Mouse (Mus musculus) myocyte (in vitro differentiated cells): ENCODE data around the gene Cox10. TPM values are rescaled to one million over a fixed set of nuclear protein-coding genes. Genes with fewer than 3 reads are reported as not detected.

Experiments used
- H3K27me3 ChIP-seq: one replicate; pipeline ENCODE4 v1.6.1; 2011; ENCODE audit not compliant: control insufficient read depth, insufficient read depth, insufficient read length
- H3K36me3 ChIP-seq: one replicate; pipeline ENCODE4 v1.6.1; 2011; ENCODE audit not compliant: control insufficient read depth, insufficient read depth
- H3K4me2 ChIP-seq: one replicate; pipeline ENCODE4 v1.6.1; 2011; ENCODE audit warnings: low read depth, control low read depth
- H3K4me3 ChIP-seq: one replicate; pipeline ENCODE4 v1.5.1; 2011; ENCODE audit warnings: mild to moderate bottlenecking, control low read depth, moderate library complexity
- H3K79me2 ChIP-seq: one replicate; pipeline ENCODE4 v1.6.1; 2011; ENCODE audit not compliant: control insufficient read depth, insufficient read depth
- H3ac ChIP-seq: one replicate; pipeline ENCODE4 v1.6.1; 2011; ENCODE audit not compliant: control insufficient read depth, insufficient read length
- CEBPB ChIP-seq: IDR thresholded peaks from 2 replicates; pipeline ENCODE4 v1.6.1; 2011; ENCODE audit warnings: mild to moderate bottlenecking, moderate library complexity; ENCODE audit not compliant: poor library complexity, insufficient read depth, severe bottlenecking
- E2F4 ChIP-seq: IDR thresholded peaks from one replicate; pipeline ENCODE4 v1.6.1; 2011; ENCODE audit warnings: mild to moderate bottlenecking, control low read depth, moderate library complexity; ENCODE audit not compliant: insufficient read depth
- MAX ChIP-seq: IDR thresholded peaks from one replicate; pipeline ENCODE4 v1.6.1; 2011; ENCODE audit warnings: low read depth, mild to moderate bottlenecking, control low read depth
- MYOD1 ChIP-seq, 3 experiments: IDR thresholded peaks; one replicate each; pipeline ENCODE4 v1.6.1; 2011; ENCODE audit warnings: control low read depth in 2 of 3, low read depth in 2 of 3, mild to moderate bottlenecking in 2 of 3, moderate library complexity in 1 of 3; ENCODE audit not compliant: insufficient read length in 2 of 3, control insufficient read depth in 1 of 3
- MYOG ChIP-seq, 3 experiments: IDR thresholded peaks; one replicate each; pipeline ENCODE4 v1.6.1; 2011; ENCODE audit warnings: control low read depth in 2 of 3, low read depth in 2 of 3, mild to moderate bottlenecking in 2 of 3; ENCODE audit not compliant: insufficient read length in 2 of 3, control insufficient read depth in 1 of 3, insufficient read depth in 1 of 3
- POLR2A ChIP-seq: IDR thresholded peaks from one replicate; pipeline ENCODE4 v1.6.1; 2011; ENCODE audit warnings: low read depth, mild to moderate bottlenecking, control low read depth, moderate library complexity; ENCODE audit not compliant: insufficient read length
- POLR2AphosphoS2 ChIP-seq: IDR thresholded peaks from one replicate; pipeline ENCODE4 v1.6.1; 2011; ENCODE audit warnings: low read depth, control low read depth; ENCODE audit not compliant: insufficient read length
- REST ChIP-seq: IDR thresholded peaks from one replicate; pipeline ENCODE4 v1.6.1; 2011; ENCODE audit warnings: mild to moderate bottlenecking, control low read depth, moderate library complexity; ENCODE audit not compliant: insufficient read depth, insufficient read length
- SRF ChIP-seq: IDR thresholded peaks from one replicate; pipeline ENCODE4 v1.6.1; 2011; ENCODE audit warnings: low read depth; ENCODE audit not compliant: control insufficient read depth, insufficient read length
- TCF12 ChIP-seq: IDR thresholded peaks from one replicate; pipeline ENCODE4 v1.6.1; 2011; ENCODE audit warnings: mild to moderate bottlenecking, control low read depth; ENCODE audit not compliant: poor library complexity, insufficient read depth, severe bottlenecking
- TCF3 ChIP-seq: IDR thresholded peaks from one replicate; pipeline ENCODE4 v1.6.1; 2011; ENCODE audit warnings: low read depth, control low read depth; ENCODE audit not compliant: insufficient read length
- USF1 ChIP-seq: IDR thresholded peaks from one replicate; pipeline ENCODE4 v1.6.1; 2011; ENCODE audit warnings: low read depth, mild to moderate bottlenecking, control low read depth, moderate library complexity
- polyA plus RNA-seq: library from polyadenylated mRNA; unstranded; fragments of >200 nt; fragmentation: generic; extraction: Trizol; gene quantifications from one replicate; pipeline ENCODE4 v1.2.1, GENCODE M21; 2012; ENCODE audit warnings: missing spikeins

Cox10 gene
- polyA plus RNA-seq, 1 experiment: 17.3 TPM

DNA sequence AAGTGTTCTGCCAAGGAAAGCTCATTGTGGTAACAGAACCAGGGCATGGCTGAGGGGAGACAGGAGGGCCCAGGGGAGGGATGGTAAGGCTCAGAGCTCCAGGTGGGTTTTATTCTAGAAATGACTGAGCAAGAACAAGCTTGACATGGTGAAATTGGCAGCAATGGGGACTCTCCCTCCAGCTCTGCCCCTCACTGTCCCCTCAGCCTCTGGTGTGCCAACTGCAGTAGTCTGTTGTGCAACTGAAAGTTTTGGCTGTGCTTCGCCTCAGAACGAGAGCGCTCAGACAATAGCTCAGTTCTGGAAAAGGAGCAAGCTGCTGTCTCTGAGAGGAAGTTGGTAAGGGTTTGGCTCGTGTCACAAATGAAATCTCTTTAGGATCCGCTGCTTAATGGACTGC, 113.8 kb downstream of the Cox10 start:
- Histone ChIP-seq H3K4me2 (no peak overlapping the region), H3K36me3 (no peaks in the 10 kb centered on the region), H3ac (no peak overlapping the region), H3K27me3 (no peaks in the 10 kb centered on the region), H3K4me3 (no peak overlapping the region), H3K79me2 (no peaks in the 10 kb centered on the region)
- TF ChIP-seq MYOD1 (IDR thresholded peaks at IDR 0.05; ENCODE audit: control insufficient read depth in 1 of 3, insufficient read length in 2 of 3, low read depth in 2 of 3) (no peak), E2F4 (no peak), USF1 (no peak), CEBPB (no peak), POLR2AphosphoS2 (no peak), SRF (no peak), POLR2A (no peak), TCF3 (no peak), REST (no peak), MAX (no peak)

DNA sequence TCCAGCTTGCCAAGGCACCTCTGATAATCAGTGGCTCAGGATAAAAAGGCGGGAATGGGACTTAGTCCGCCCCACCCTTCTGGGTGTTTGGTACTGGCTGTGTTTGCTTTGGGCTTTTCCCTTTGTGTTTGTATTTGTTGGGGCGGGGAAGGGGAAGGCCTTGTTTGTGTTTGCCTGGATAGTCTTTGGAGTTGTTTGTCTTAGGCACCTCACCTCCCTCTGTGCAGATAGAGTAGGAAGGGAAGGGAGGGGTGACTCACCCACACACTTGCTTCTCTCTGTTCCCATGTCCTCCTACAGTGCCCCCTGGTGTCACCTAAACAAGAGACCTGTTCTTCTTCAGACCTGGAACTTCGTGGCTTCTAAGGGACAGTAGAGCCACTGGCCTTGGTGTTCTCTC, 122.1 kb downstream of the Cox10 start:
- Histone ChIP-seq H3ac (no peak overlapping the region), H3K27me3 (no peaks in the 10 kb centered on the region), H3K79me2 (no peaks in the 10 kb centered on the region), H3K4me2 (no peak overlapping the region), H3K36me3 (no peaks in the 10 kb centered on the region), H3K4me3 (no peak overlapping the region)
- TF ChIP-seq E2F4: no peak
- no peak for TF ChIP-seq MAX
- TF ChIP-seq POLR2A: no peak
- TF ChIP-seq MYOD1 (IDR thresholded peaks at IDR 0.05; ENCODE audit: control insufficient read depth in 1 of 3, insufficient read length in 2 of 3, low read depth in 2 of 3): no peak
- no peak for TF ChIP-seq REST
- TF ChIP-seq MYOG (IDR thresholded peaks at IDR 0.05; ENCODE audit: control insufficient read depth in 1 of 3, insufficient read depth in 1 of 3, insufficient read length in 2 of 3, low read depth in 2 of 3): no peak
- TF ChIP-seq USF1: no peak
- no peak for TF ChIP-seq POLR2AphosphoS2
- TF ChIP-seq SRF: no peak
- TF ChIP-seq TCF12: no peak

DNA sequence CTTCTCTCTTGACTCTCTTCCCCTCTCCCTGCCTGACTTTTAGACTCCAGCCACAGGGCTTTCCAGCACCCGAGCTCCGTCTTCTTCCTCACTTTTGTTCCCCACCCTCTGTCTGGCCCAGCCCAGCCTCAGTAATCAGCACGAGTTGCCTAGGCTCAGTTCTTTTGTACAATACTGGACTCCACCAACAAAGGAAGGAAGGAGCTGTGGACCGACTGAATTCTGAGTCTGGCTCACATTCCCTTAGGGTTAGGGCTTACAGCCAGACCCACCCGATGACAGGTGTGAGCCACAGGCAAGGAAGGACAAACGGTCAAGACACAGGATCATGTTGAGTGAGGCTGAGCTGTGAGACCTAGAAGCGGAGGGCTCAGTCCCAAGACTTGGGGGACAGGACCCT, 122.5 kb downstream of the Cox10 start:
- TF ChIP-seq MYOD1 (IDR thresholded peaks at IDR 0.05; ENCODE audit: control insufficient read depth in 1 of 3, insufficient read length in 2 of 3, low read depth in 2 of 3) (peak in 2 of 3 experiments; percentile 25 to 73), MYOG (IDR thresholded peaks at IDR 0.05; ENCODE audit: control insufficient read depth in 1 of 3, insufficient read depth in 1 of 3, insufficient read length in 2 of 3, low read depth in 2 of 3) (peak in 1 of 3 experiments; percentile 73), MAX (no peak), POLR2A (no peak), CEBPB (no peak), USF1 (no peak)

DNA sequence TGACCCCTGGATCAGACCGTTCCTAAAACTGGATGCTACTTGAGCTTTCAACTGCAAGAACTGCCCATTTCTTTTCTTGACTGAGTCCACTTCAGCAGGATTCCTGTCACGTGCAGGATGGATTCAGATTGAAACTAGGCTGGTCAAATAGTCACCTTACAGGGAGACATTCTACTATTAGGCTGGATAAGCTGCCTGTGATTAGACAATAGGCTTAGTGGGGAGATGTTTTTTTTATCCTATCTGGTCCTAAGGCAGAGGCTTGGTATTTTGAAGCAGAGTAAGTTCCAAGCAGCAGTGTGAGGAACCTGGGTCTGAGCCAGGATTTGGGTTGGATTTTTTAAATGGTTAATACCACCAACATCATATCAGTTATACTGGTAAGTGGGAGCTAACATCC, 125.4 kb downstream of the Cox10 start:
- Histone ChIP-seq H3K4me2 (no peak overlapping the region), H3K4me3 (no peak overlapping the region), H3K27me3 (no peaks in the 10 kb centered on the region), H3ac (no peak overlapping the region), H3K79me2 (no peaks in the 10 kb centered on the region), H3K36me3 (no peaks in the 10 kb centered on the region)
- TF ChIP-seq E2F4 (no peak), TCF12 (no peak), MAX (no peak), POLR2AphosphoS2 (no peak), SRF (no peak), CEBPB (no peak), TCF3 (no peak), MYOG (IDR thresholded peaks at IDR 0.05; ENCODE audit: control insufficient read depth in 1 of 3, insufficient read depth in 1 of 3, insufficient read length in 2 of 3, low read depth in 2 of 3) (no peak), POLR2A (no peak), REST (no peak), USF1 (no peak), MYOD1 (IDR thresholded peaks at IDR 0.05; ENCODE audit: control insufficient read depth in 1 of 3, insufficient read length in 2 of 3, low read depth in 2 of 3) (no peak)

More for the DNA sequence above, 122.5 kb downstream of the Cox10 start:
- Histone ChIP-seq H3K36me3 (no peaks in the 10 kb centered on the region), H3K4me2 (no peak overlapping the region), H3K27me3 (no peaks in the 10 kb centered on the region), H3K4me3 (no peak overlapping the region), H3ac (no peak overlapping the region), H3K79me2 (no peaks in the 10 kb centered on the region)

DNA sequence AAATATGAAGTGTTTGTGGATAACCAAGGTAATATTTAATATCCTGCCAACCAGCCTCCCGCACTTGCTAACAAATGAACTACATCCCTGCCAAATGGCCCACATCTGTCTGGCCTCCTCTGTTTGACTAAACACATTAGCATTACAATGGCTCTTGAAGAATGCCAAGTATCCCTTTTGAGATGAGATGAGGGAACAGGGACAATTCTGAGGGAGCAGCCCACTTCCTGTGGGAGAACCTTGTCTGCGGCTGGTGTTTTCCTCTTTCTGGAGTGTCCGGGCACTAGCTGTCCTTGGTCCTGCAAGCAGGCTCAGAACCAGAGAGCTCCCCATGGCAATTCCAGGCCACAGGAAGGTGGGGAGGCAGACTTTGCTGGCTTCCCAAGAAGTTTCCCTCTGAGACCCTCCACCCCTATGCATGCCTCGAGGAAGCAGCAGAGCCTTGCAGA, 126.5 kb downstream of the Cox10 start:
- no peaks in the 10 kb centered on the region for H3K36me3 ChIP-seq
- peak overlapping the region; percentile 11 for H3K4me3 ChIP-seq
- no peaks in the 10 kb centered on the region for H3K79me2 ChIP-seq
- no peaks in the 10 kb centered on the region for H3K27me3 ChIP-seq
- peak overlapping the region; percentile 71 for H3K4me2 ChIP-seq
- H3ac ChIP-seq: no peak overlapping the region
- TF ChIP-seq CEBPB: no peak
- no peak for TF ChIP-seq REST
- TF ChIP-seq MYOD1 (IDR thresholded peaks at IDR 0.05; ENCODE audit: control insufficient read depth in 1 of 3, insufficient read length in 2 of 3, low read depth in 2 of 3): no peak
- no peak for TF ChIP-seq MYOG (IDR thresholded peaks at IDR 0.05; ENCODE audit: control insufficient read depth in 1 of 3, insufficient read depth in 1 of 3, insufficient read length in 2 of 3, low read depth in 2 of 3)
- TF ChIP-seq USF1: no peak
- TF ChIP-seq POLR2AphosphoS2: no peak
- no peak for TF ChIP-seq TCF12
